Mouse (Mus musculus): Measurements from ENCODE around the gene Ptprk.

DNA sequence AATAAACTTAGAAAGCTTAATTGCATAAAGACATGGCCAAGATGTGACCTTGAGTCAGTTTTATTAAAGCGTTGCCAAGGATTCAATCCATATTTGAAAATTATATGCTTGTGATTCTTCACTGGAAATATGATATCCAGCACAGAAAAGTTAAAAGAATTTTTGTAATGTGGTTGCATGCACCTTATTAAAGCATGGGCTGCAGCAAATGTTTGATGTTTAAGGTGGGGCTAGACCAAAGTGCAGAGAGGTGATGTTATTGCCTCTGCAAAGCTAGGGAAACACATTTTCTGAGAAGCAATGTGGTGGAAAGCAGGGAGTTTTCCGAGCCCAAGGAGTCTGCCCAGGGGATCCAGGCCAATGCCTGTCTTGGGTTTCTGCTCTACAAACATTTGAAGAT is 334.4 kb downstream of the Ptprk start:
- TF ChIP-seq CTCF (IDR thresholded peaks at IDR 0.05) (no peak), EP300 (IDR thresholded peaks at IDR 0.05) (no peak)

Measured in lung, postnatal 0 days (tissue).